Mouse (Mus musculus) kidney, postnatal 10 days (tissue): ENCODE measurements at regions not wholly inside any gene's neighbourhood (a gene's known extent, or its start where the extent isn't known, plus 50 kb on each side); places are given as distances from the start of the nearest gene placed in this dataset.

ENCODE experiments used
- DNase-seq: peaks from one replicate; pipeline ENCODE4 v3.0.0; 2021; ENCODE audit warnings: mixed read lengths

- no peak for DNase-seq
Measured at GRCm38 (mm10) chr6:31065419-31065818, 106.5 kb upstream of the Klf14 start.

- DNase-seq, result no peak
Measured at GRCm38 (mm10) chr6:31066861-31067260, 108.0 kb upstream of the Klf14 start.

GRCm38 (mm10) chr6:31067453-31067852 is 108.6 kb upstream of the Klf14 start:
- DNase-seq, result no peak

GRCm38 (mm10) chr6:31069243-31069642 is 110.4 kb upstream of the Klf14 start:
- no peak for DNase-seq

- DNase-seq, result no peak
Measured at GRCm38 (mm10) chr6:31070537-31070936, 111.7 kb upstream of the Klf14 start.

GRCm38 (mm10) chr6:31070966-31071365 is 112.1 kb upstream of the Klf14 start:
- DNase-seq, result no peak

GRCm38 (mm10) chr6:31072072-31072471 is 113.2 kb upstream of the Klf14 start:
- DNase-seq, result no peak

- no peak for DNase-seq
Measured at GRCm38 (mm10) chr6:31072559-31072958, 113.7 kb upstream of the Klf14 start.

GRCm38 (mm10) chr6:31073338-31073737 is 114.5 kb upstream of the Klf14 start:
- no peak for DNase-seq

- DNase-seq, result no peak
Measured at GRCm38 (mm10) chr6:31074394-31074793, 115.5 kb upstream of the Klf14 start.

- DNase-seq, result no peak
Measured at GRCm38 (mm10) chr6:31075209-31075571, 116.3 kb upstream of the Klf14 start.

- peak; percentile 84 for DNase-seq
Measured at GRCm38 (mm10) chr6:31075572-31076477, 116.9 kb upstream of the Klf14 start.

GRCm38 (mm10) chr6:31076478-31076834 is 117.6 kb upstream of the Klf14 start:
- DNase-seq, result no peak

GRCm38 (mm10) chr6:31077216-31077615 is 118.3 kb upstream of the Klf14 start:
- DNase-seq, result no peak

GRCm38 (mm10) chr6:31077779-31078178 is 118.9 kb upstream of the Klf14 start:
- DNase-seq, result no peak

GRCm38 (mm10) chr6:31078413-31078812 is 119.5 kb upstream of the Klf14 start:
- DNase-seq, result peak; percentile 40

GRCm38 (mm10) chr6:31079586-31080259 is 120.8 kb upstream of the Klf14 start:
- DNase-seq, result no peak

GRCm38 (mm10) chr6:31080279-31080678 is 121.4 kb upstream of the Klf14 start:
- no peak for DNase-seq

- no peak for DNase-seq
Measured at GRCm38 (mm10) chr6:31080691-31081090, 121.8 kb upstream of the Klf14 start.

- no peak for DNase-seq
Measured at GRCm38 (mm10) chr6:31081238-31081637, 122.4 kb upstream of the Klf14 start.

- no peak for DNase-seq
Measured at GRCm38 (mm10) chr6:31081988-31082387, 123.1 kb upstream of the Klf14 start.

- DNase-seq, result no peak
Measured at GRCm38 (mm10) chr6:31082613-31083470, 124.0 kb upstream of the Klf14 start.

GRCm38 (mm10) chr6:31083701-31084100 is 124.8 kb upstream of the Klf14 start:
- no peak for DNase-seq
